Mouse (Mus musculus) kidney, postnatal 10 days (tissue): ENCODE data around the gene Kmt2c.
"Not testable (repeated sequence)": the region's sequence is repeated elsewhere in the genome, so short reads cannot be mapped to it uniquely, and the experiment has no call there.

Source experiments
- DNase-seq: peaks from one replicate; pipeline ENCODE4 v3.0.0; 2021; ENCODE audit warnings: mixed read lengths

Gene Kmt2c

DNA sequence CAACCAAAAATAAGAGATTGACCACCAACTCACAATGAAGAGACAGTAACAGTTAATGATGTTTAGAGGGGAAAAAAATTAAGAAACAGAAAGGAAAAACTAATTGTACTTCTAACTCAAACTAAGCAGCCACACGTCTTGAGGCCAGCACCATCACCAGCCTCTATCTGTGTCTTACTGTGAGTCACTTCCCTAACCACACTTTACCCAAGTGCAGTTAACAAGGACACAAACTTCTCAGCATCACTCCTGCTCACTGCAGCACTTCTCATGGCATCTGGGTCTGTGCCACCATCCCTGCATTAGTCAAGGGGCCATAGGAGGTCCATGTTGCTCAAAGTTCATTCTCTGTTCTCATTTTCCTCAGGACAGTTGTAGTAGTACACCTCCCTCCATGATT lies 131.5 kb downstream of the Kmt2c start:
- DNase-seq, result no peak

DNA sequence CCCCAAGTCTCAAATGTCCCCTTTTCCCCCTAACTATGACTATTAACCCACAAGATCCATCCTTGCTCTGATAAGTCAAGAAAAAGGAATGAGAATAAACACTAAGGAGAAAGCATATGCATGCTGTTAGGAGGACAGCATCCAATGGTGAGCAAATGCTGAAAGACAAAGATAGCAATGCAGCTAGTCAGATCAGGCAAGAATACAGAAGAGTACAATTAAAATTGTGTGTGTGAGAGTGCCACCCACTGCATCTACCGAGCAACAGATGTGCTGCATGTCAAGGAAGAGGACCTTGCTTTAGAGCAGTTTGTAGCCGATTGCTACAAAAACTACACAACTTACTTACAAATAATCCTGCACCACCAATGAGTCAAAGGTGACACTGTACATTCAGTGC lies 145.1 kb downstream of the Kmt2c start:
- DNase-seq, result no peak

DNA sequence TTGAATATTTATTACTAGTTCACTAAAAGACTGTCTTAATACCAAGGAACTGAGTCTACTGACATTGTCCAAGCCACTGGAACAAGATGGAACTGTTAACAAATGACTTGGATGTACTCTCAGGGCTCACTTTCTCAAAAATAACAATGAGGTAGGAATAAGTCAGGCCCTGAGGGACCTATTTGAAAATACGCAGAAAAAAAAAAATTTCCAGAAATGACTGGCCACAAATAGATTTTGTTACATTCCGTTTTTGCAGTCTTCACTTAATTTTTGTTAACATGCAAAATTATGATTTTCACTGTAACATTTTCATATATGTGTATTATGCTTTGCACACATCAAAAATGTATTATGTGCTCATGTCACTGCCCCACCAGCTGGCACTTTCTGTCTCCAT lies 167.3 kb downstream of the Kmt2c start:
- no peak for DNase-seq

GRCm38 (mm10) chr5:25313881-25314280 lies 184.7 kb downstream of the Kmt2c start:
- peak; percentile 53 for DNase-seq

GRCm38 (mm10) chr5:25310226-25310625 lies 188.4 kb downstream of the Kmt2c start:
- DNase-seq, result no peak

- DNase-seq, result no peak
Observed at GRCm38 (mm10) chr5:25296830-25297229, 201.8 kb downstream of the Kmt2c start.

GRCm38 (mm10) chr5:25283988-25284387 lies 214.6 kb downstream of the Kmt2c start:
- no peak for DNase-seq

- DNase-seq, result no peak
Observed at GRCm38 (mm10) chr5:25276365-25276764, 222.2 kb downstream of the Kmt2c start.

- no peak for DNase-seq
Observed at GRCm38 (mm10) chr5:25275629-25276028, 223.0 kb downstream of the Kmt2c start.

GRCm38 (mm10) chr5:25268258-25268888 lies 230.2 kb downstream of the Kmt2c start:
- DNase-seq, result no peak

DNA sequence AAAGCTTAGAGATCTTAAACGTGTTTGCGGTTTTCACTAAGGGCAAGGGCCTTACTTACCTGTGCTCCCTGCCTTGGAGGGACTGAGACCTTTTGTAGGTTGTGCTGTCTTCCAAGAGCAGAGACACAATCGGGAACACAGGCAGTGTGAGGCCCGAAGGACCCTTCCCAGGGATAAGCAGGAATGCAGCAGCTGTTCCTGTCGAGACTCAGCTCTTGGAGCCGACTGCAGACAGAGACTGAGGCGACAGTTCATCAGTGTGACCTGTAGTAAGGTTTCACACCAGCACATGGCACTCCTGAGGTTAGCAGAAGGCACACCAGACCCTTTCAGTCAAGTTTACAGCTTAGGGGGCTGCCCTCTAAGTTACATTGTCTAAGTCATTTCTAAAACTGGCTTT lies 236.3 kb downstream of the Kmt2c start:
- DNase-seq, result no peak

GRCm38 (mm10) chr5:25261452-25261851 lies 237.1 kb downstream of the Kmt2c start:
- DNase-seq, result peak; percentile 35

DNA sequence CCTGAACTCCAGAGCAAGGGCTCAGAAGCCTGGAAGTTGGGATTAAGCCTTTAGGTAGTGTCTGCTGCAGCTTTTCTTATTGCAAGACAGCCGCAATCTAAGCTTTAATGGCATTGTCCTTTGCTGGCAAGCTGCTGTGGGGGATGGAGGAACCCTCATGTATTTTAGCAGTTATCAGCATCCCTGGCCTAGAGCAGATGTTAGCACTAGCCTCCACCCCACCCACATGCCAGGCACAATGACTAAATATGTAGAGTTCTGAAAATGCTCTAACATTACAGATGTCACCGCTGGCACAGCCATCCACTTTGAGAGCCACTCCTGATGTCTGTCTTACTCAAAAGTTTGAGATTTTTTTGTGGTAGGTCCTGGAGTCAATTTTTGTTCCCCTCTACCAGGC lies 241.9 kb downstream of the Kmt2c start:
- no peak for DNase-seq

DNA sequence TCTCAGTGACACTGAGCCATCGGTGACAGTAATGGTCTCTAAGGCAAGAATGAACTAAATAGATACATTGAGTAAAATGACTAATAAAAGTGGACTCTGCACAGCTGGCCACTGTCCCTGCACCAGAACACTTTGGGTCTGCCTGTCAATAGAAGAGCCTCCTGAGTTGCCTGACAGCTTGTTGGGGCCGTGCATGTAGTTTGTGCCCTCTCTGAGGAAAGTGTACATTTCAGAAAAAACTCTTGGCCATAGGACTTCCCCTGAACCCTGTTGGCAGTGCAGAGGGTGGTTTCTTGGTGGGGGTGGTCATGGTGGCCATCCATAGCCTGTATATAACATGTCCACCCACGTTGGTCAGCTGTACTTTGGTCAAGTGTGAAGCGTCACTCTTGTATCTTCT lies 244.1 kb downstream of the Kmt2c start:
- no peak for DNase-seq

GRCm38 (mm10) chr5:25252825-25253544 lies 245.6 kb downstream of the Kmt2c start:
- no peak for DNase-seq

DNA sequence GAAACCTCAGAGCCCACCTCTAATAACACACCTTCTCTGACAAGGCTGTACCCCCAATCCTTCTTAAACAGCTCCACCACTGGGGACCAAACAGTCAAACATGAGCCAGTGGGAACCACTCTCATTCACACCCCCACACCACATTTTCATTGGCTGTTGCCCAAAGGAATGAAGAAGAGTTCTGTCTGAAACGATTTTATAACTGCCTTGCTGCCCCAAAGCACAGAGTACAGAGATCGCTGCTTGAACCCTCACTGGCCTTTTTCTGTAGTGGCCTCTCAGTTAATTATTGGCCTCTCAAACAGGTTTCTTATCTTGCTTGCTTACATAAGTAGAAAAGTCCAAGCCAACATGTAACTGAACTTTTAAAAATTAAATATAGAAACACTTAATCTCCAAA lies 246.2 kb downstream of the Kmt2c start:
- DNase-seq, result peak; percentile 53

- no peak for DNase-seq
Observed at GRCm38 (mm10) chr5:25247036-25247435, 251.5 kb downstream of the Kmt2c start.

DNA sequence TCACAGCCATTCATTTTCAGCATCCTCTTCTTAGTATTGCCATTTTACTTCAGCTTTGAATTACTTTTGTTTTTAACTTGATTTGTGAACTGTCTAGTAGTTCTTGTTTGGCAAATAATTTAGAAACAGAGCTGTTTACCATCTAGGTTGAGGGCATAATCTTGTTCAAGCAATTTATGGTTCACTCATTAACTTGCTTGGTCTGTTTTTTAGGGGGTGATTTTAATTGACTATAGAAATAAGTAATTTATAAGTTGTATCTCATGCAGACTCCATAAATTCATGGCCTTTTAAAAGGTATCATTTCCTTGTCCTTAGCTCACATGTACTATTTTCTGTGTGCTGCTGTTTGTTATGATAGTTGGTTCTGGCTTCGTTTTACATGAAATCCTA lies 252.1 kb downstream of the Kmt2c start:
- DNase-seq, result no peak

DNA sequence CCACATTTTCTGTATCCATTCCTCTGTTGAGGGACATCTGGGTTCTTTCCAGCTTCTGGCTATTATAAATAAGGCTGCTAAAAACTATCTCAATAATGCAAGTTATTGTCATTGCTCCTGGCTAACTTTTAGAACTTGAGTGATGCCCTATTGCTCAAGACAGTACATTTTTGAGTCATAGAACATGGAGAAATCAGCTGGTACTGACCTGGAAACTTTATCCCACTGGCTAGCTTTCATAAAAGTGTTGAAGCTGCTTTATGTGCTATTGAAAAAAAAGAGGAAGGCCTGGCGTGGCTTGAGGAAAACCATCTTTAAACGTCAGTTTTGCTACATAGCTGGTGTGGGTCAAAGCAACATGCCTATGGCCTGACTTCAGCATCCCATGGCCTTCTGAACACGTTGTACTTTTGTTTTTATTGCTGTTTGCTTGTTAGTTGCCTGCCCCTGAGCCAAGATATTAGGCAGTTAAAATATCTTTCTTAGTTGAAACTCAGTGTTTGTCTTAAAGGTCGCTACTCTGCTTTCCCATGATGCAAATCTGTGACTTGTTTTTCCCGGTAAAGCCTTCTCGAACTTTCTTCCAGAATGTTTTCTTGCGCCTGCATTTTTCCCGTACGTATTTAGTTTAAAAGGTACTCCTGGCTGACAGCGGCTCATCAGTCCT lies 252.6 kb downstream of the Kmt2c start:
- DNase-seq, result no peak

DNA sequence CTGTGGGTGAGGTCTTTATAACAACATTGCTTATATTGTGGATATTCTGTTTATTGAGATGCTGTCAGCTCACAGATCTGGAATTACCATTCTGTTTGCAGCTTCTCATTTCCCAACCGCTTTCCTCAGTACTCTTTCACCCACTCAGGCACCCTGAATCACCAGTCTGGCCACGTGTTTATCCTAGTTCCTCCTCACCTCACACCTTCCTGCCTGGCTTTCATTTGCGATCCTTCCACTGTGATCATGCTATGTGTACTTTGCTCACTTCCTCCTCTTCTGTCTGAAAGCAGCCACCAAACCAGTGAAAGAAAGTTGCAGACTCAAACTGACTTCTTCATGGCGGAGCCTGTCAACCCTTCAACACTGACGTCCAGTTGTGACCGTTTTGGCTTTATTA lies 255.5 kb downstream of the Kmt2c start:
- no peak for DNase-seq

GRCm38 (mm10) chr5:25224377-25224776 lies 274.2 kb downstream of the Kmt2c start:
- not testable (repeated sequence) for DNase-seq

DNA sequence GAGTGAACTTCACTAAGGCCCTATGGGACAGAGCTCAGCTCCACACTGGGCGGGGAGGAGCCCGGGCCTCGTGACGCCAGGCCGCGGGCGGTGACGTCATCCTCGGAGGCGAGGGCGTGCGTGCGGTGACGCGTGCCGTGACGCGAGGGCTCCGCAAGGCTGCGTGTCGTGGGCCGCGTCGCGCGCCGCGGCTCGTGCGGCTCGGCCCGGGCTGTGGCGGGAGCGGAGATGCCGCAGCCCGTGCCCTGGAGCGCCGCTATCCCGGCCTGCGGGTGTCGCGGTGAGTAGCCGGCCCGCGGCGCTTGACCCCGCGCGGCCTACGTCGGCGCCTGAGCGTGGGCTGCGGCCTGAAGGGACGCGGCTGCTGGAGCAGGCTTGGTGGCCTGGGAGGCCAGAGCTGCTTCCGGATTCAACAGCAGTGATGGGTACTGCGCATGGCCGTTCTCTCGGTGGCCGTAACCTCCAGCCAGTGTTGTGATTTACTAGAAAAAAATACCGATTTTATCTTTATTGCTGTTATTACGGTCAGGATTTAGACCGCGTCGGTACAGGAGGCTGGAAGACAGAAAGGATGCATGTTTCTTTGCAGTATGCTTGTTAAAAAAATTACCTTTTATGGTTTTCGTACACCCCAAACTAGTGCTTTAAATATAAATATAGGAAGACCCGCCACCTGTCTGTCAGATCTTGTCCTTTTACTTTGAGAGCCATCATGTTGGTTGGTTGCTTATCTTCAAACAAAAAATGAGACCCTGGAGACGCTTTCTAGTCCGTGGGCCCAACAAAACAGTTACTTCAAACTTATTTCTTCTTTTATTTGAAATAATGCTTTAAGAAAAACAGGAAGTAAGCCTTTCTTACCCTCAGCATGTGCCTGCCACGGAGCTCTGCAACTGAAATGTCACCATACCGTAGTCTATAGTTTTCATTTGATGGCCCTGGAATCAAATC lies 275.6 kb downstream of the Kmt2c start, which contains the start of gene E130116L18Rik:
E130116L18Rik (minus strand) TSS at position 402 of the 951 bp plus-strand sequence.
- DNase-seq, result peak; percentile 94
